Mouse (Mus musculus) cerebellum, adult 9-11 months (tissue): Measurements from ENCODE around the gene Bpifb5.
"Not testable (repeated sequence)": the region's sequence is repeated elsewhere in the genome, so short reads cannot be mapped to it uniquely, and the experiment has no call there.

Experiments
- DNase-seq: peaks from one replicate; pipeline ENCODE4 v3.0.0; 2022

The Bpifb5 gene

DNA sequence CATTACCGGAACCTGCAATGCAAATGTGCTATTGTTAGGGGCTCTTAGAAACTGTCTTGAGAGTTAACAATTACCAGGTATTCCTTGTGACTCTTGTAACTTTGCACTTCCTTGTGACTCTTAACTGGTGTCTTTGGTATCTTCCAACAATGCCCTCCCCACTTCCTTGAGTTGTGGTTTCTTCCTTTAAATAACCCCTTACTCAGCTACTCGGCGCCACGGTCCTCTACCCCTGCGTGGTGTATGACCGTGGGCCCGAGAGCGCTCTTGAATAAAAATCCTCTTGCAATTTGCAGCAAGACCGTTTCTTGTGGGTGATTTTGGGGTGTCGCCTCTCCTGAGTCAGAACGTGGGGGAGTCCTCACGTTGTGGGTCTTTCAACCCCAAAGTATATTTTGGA, 19.2 kb downstream of the Bpifb5 start:
- DNase-seq = not testable (repeated sequence)

DNA sequence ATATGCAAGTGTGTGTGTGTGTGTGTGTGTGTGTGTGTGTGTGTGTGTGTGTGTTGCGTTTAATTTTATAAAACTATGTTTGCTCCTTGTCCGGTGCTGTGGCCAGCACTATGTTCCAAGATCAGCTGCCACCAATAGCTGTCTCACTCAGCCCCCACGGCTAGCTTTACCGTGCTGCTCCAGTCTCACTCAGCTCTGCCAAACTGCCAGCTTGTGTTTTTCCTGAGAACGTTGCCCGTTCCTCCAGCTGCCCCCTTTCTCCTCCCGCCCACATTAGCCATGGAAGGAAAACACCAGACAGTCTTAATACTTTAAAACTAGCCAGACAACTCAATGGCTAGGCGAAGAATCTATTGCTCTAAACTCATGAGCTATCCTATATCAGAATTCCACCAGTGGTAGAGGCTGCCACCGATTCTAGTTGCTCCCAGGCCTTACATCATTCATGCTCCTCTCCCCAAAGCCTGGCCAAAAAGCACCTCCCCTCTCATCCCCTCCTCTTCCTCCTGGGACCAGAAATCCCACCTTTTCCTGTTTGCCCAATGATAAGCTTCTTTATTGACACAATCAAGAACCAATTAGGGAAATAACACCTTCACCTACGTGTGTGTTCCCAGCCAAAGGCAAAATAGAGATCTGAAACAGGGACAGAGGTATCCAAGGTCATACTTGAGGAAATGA, 20.0 kb downstream of the Bpifb5 start:
- DNase-seq = no peak

DNA sequence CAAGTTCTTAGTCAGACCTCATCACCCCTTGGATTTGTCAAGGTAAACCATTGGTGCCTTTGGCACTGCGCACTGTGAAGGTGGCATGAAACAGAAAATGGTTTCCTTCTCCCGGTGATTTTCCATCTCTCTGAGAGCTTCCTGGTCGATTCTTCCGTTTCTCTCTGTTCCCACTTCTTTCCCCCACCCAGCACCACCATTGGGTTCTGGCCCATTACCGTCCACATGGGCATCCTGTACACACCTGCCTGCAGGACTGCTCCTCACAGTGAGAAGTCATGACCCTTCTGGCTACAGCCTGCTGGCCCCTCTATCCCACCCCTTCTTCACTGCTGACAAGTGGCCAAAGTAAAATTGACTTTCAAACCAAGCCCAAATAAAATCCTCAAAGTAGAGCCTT, 21.8 kb downstream of the Bpifb5 start:
- DNase-seq = no peak

DNA sequence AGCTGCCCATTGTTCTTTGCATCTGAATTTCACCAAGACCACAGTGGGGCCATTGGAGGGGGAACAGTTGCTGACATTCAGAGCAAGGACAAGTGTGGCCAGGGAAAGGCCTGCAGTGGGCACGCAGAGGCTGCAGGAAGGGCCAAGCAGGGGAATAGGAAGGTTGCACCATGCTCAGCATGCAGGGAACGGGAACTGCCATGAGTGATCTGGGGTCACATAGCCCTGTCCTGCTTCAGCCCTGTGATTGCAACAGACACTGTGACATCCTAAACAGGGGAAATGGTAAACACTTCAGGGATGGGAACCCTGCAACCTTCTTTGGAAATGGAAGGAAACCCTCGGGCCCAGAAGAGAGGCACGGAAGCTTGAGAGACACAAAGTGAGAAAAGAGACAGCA, 31.7 kb downstream of the Bpifb5 start:
- DNase-seq = not testable (repeated sequence)

DNA sequence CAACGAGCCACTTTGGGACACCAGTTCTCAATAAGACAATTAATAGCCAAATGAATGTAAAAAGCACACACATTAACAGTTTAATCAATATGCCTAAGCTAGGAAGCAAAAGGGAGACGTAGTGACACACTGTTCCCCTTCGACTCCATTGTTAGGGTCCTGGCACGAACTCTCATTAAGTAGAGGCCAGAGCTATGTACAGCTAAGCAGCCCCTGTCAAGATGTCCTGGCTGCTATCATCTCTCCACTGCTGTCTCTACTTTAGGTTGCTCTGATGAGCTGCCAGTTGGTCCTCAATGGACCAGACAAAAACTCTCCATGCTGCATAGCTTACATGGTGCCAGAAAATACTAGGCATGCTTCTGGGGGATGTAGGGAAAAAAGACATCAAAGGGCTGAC, 32.2 kb downstream of the Bpifb5 start:
- DNase-seq = no peak

DNA sequence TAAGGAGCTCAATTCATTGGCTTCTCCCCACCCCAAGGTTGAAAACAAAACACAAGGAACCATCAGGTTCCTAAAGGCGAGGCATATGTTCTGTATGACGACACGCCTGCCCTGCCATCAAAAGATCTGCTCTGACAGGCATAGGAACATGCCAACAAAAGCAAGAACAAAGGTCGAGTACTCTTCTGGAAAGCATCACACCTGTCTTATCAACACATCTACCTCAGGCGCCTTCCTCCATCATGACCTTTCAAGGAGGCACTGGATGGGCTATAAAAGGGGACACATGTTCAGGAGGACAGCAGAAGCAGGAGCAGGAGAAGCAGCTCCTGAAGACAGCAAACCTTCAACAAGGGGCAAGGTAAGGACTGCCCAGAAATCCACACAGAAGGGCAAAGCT, 34.0 kb downstream of the Bpifb5 start, which contains the start of gene Bpifb9a:
Bpifb9a (plus strand) TSS at position 301 of the 400 bp plus-strand sequence.
- DNase-seq = not testable (repeated sequence)

DNA sequence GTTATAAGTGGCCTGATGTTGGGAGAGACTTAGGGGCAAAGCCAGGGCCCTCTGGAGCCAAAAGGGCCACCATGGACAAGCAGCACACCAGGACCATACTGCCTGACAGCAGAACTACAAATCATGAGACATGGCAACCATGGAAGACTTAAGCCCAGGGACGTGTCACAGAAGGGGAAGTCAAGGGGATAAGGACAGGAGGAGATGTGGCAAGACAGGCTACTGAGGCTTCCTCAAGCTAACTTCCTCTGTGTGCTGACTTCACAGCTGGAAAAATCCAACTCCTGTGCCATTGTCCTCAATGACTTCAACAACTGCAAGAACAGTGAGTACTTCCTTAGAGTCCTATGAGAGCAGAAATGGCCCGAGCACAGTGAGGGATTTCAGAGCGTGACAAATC, 40.9 kb downstream of the Bpifb5 start:
- DNase-seq = not testable (repeated sequence)
